Mouse (Mus musculus) liver, adult (tissue): Measurements from ENCODE around the gene Anapc2.

Source experiments
- GATA4 ChIP-seq: IDR thresholded peaks from 2 replicates; pipeline ENCODE4 v1.6.1; 2014; ENCODE audit warnings: mild to moderate bottlenecking, low read length; ENCODE audit not compliant: insufficient replicate concordance

The Anapc2 gene

GRCm38 (mm10) chr2:25286837-25287636 lies 14.8 kb downstream of the Anapc2 start:
- TF ChIP-seq GATA4, result no peak

GRCm38 (mm10) chr2:25287927-25288649 lies 15.8 kb downstream of the Anapc2 start, which contains the start of gene Tmem210:
Gene Tmem210, plus strand, starts transcription at chr2:25288145.
- TF ChIP-seq GATA4, result no peak

DNA sequence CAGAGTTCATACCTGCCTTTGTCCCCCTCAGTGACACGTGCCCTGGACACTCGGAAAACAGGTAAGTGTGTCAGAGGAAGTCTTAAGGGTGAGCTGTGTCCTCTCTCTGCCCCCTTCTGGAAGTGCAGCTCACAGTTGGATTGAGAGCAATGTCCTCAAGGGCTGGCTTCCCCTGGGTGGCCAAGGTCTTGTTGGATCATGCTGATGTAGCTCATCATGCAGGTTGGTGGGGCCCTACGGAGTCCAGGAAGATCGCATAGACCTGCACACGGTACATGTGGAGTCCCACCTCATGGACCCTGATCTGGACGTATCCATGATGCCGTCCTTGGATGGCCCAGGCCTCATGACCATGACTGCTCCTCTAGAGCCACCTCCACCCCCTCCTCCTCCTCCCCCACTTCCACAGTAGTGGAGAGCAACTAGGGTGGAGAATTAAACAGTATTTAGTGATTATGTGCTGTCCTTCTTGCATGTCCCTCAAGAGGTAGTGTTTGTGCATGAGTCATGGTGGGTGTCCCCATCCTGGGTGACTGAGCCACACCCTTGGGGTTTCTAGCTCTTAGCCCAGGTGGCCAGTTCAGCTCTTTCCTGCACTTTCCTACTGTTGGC lies 16.6 kb downstream of the Anapc2 start:
- no peak for TF ChIP-seq GATA4

DNA sequence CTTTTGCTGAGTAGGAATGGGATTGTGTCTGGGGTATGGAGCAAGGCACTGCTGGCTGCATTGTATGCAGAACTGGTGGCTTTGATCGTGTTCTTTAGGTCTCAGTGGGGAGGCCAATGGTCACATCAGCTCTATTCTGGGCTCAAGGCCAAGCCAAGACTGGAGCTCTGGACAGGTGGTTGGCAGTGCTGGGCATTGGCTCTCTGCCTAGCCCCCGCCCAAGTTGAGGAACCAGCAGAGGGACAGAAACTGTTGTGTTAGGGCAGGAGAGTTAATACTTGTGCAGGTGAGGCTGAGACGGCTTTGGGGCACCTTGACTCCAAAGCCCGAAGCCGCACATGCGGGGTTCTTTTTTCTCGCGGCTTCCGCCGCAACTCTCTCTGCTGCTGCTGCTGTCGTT lies 17.4 kb downstream of the Anapc2 start, which contains the start of gene Lrrc26:
Gene Lrrc26 (plus strand): TSS at position 265 of the 400 bp plus-strand sequence.
- TF ChIP-seq GATA4, result no peak

DNA sequence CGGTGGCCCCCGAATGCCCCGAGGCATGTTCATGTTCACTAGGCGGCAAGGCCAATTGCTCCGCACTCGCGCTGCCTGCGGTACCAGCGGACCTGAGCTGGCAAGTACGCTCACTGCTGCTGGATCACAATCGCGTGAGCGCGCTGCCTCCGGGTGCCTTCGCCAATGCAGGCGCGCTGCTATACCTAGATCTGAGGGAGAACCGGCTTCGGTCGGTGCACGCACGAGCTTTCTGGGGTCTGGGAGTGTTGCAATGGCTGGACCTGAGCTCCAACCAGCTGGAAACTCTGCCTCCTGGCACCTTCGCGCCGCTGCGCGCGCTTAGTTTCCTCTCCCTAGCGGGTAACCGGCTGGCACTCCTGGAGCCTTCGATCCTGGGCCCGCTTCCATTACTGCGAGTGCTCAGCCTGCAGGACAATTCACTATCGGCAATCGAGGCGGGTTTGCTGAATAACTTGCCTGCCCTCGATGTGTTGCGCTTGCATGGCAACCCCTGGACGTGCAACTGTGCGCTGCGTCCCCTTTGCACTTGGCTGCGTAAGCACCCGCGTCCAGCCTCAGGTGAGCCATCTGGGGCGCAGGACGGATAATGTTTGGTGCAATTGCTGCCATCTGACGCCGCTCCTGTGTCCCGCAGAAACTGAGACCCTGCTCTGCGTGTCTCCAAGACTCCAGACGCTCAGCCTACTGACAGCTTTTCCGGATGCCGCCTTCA lies 18.0 kb downstream of the Anapc2 start:
- no peak for TF ChIP-seq GATA4

GRCm38 (mm10) chr2:25290816-25291130 lies 18.5 kb downstream of the Anapc2 start:
- no peak for TF ChIP-seq GATA4

GRCm38 (mm10) chr2:25291184-25292053 lies 19.1 kb downstream of the Anapc2 start:
- no peak for TF ChIP-seq GATA4

DNA sequence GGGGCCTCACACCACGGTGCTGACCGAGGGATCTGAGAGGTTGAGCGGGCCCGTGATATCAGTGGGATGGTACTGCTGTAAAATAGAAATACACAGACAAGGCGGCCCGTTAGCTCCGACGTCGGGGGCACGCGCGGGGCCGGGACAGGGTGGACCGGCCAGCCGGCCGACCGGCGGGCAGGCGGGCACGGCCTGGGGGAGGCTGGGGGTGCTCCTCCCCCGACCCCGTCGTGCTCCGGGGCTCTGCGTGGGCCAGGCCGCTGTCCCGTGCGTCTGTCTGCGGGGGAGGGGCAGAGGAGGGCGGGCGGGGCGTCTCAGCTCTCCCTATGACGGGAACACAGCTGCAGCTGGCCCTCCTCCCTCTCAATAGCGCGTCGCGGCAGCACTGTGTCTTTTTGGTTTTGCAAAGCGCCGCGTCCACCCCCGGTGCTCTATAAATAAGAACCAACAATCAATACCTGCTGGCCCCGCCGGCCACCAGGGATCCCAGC lies 19.8 kb downstream of the Anapc2 start:
- no peak for TF ChIP-seq GATA4

GRCm38 (mm10) chr2:25292856-25293255 lies 20.6 kb downstream of the Anapc2 start:
- no peak for TF ChIP-seq GATA4

DNA sequence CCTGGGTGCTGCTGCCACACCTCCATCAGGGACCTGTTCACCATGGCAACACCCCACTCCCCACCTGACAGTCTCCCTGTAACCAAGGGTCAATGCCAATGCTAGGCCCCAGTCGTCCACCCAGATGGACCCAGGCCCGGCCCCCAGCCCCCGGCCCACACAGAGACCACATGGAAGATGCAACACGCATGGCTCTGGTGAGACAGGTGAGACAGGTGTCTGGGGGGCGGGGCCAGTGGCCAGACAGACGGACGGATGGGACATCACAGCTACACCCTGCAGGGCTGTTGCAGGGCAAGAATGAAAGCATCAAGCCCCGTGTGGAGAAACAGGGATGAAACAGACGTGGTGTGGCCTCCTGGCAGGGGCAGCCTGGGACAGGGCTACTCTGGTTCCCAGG lies 21.4 kb downstream of the Anapc2 start:
- no peak for TF ChIP-seq GATA4

GRCm38 (mm10) chr2:25297093-25297492 lies 24.8 kb downstream of the Anapc2 start:
- no peak for TF ChIP-seq GATA4

- TF ChIP-seq GATA4, result no peak
Observed at GRCm38 (mm10) chr2:25298046-25298445, 25.8 kb downstream of the Anapc2 start.

- TF ChIP-seq GATA4, result no peak
Observed at GRCm38 (mm10) chr2:25303452-25303851, 31.2 kb downstream of the Anapc2 start.

GRCm38 (mm10) chr2:25303931-25304656 lies 31.8 kb downstream of the Anapc2 start:
- TF ChIP-seq GATA4, result no peak
